Comparison of ENCODE assay signal across 9 mouse cellular contexts in genomic region chr6:28572991-28573759, GRCm38 (mm10).
DNase-seq lines count a peak whose midpoint lies in the region; ATAC-seq lines count a peak whose summit lies in the region.
"Had no signal": no experiment of that assay in that cellular context is flagged by ENCODE, and none has a peak within 500 bp of the region (broad histone marks: within the 10 kb centered on the region; RNA-seq: fewer than 3 reads in every experiment).

No protein-coding gene starts in this region.

- WGBS in embryonic facial prominence, embryonic 10.5 days, result 80% methylated on average over 11 of the region's 11 CpGs
- 60% methylated on average over 11 of the region's 11 CpGs for WGBS in intestine, embryonic 15.5 days
- WGBS in midbrain, embryonic 11.5 days, result 62% methylated on average over 11 of the region's 11 CpGs

- peak; percentile 68 for ATAC-seq in intestine, embryonic 15.5 days
- ATAC-seq in midbrain, embryonic 11.5 days (ENCODE audit: low FRiP score), result peak; percentile 82

- no peak overlapping the region for H3K4me2 ChIP-seq in intestine, embryonic 15.5 days (replicated peaks)
- no peak overlapping the region for H3K4me2 ChIP-seq in midbrain, embryonic 11.5 days

- no peaks in the 10 kb centered on the region for H3K9me3 ChIP-seq in embryonic facial prominence, embryonic 10.5 days
- no peaks in the 10 kb centered on the region for H3K9me3 ChIP-seq in intestine, embryonic 15.5 days
- H3K9me3 ChIP-seq in midbrain, embryonic 11.5 days (ENCODE audit: control insufficient read depth, low read length), result no peaks in the 10 kb centered on the region

- H3K36me3 ChIP-seq in embryonic facial prominence, embryonic 10.5 days (replicated peaks), result no peaks in the 10 kb centered on the region
- H3K36me3 ChIP-seq in intestine, embryonic 15.5 days, result 0 out of 2 replicates have a peak, but pooled peaks cover under 1% of the 10 kb centered on the region
- H3K36me3 ChIP-seq in midbrain, embryonic 11.5 days (ENCODE audit: control insufficient read depth, insufficient read depth, low read length), result no peaks in the 10 kb centered on the region

- H3K9ac ChIP-seq in intestine, embryonic 15.5 days, result no peak overlapping the region
- no peak overlapping the region for H3K9ac ChIP-seq in midbrain, embryonic 11.5 days (ENCODE audit: low read length)

- H3K4me3 ChIP-seq in embryonic facial prominence, embryonic 10.5 days, result no peak overlapping the region
- no peak overlapping the region for H3K4me3 ChIP-seq in intestine, embryonic 15.5 days (replicated peaks)
- no peak overlapping the region for H3K4me3 ChIP-seq in midbrain, embryonic 11.5 days (ENCODE audit: low read depth, low read length)

- H3K27me3 ChIP-seq in embryonic facial prominence, embryonic 10.5 days (replicated peaks; ENCODE audit: low read depth, poor library complexity, severe bottlenecking), result no peaks in the 10 kb centered on the region
- H3K27me3 ChIP-seq in intestine, embryonic 15.5 days (replicated peaks), result no peaks in the 10 kb centered on the region
- no peaks in the 10 kb centered on the region for H3K27me3 ChIP-seq in midbrain, embryonic 11.5 days (ENCODE audit: control insufficient read depth, insufficient read depth, low read length)

- H3K4me1 ChIP-seq in embryonic facial prominence, embryonic 10.5 days, result peaks cover 23% of the 10 kb centered on the region
- no peaks in the 10 kb centered on the region for H3K4me1 ChIP-seq in intestine, embryonic 15.5 days (replicated peaks)
- peaks cover 17% of the 10 kb centered on the region for H3K4me1 ChIP-seq in midbrain, embryonic 11.5 days (ENCODE audit: control insufficient read depth, insufficient read depth, low read length)

- H3K27ac ChIP-seq in embryonic facial prominence, embryonic 10.5 days (replicated peaks), result no peak overlapping the region
- H3K27ac ChIP-seq in intestine, embryonic 15.5 days, result peak overlapping the region; percentile 17; the same call in 1 of the 2 replicates
- no peak overlapping the region for H3K27ac ChIP-seq in midbrain, embryonic 11.5 days (ENCODE audit: low read depth, low read length)
- H3K27ac ChIP-seq: macrophage had no signal

- DNase-seq in frontal cortex, postnatal 10 days (ENCODE audit: low spot score in 2 of 2), result peak; percentile 32 to 45
- DNase-seq in frontal cortex, postnatal 14 days (ENCODE audit: low spot score in 2 of 2), result no peak
- DNase-seq in 416B (ENCODE audit: low read depth), result peak; percentile 39
- DNase-seq in embryonic facial prominence, embryonic 10.5 days (ENCODE audit: low spot score), result peak; percentile 23
- DNase-seq in midbrain, embryonic 11.5 days (ENCODE audit: low spot score, missing footprints), result no peak
- no peak for DNase-seq in thymus, postnatal 25 days
- DNase-seq in spleen, adult 12 weeks (ENCODE audit: low spot score), result no peak

Comparison
In these comparisons a context has a peak if more than half of its experiments do, and no peak if none do; other contexts are left out.
1. DNase-seq: peak in frontal cortex, postnatal 10 days (2 of 2), 416B (single experiment) and embryonic facial prominence, embryonic 10.5 days (single experiment); none in frontal cortex, postnatal 14 days (0 of 2), midbrain, embryonic 11.5 days (single experiment), thymus, postnatal 25 days (single experiment) and spleen, adult 12 weeks (single experiment).